Mouse (Mus musculus) testis, postnatal 14 days (tissue): ENCODE data around the gene Afap1l2.

Experiments used
- DNase-seq: peaks from one replicate; pipeline ENCODE4 v3.0.0; 2021; ENCODE audit warnings: low spot score

The Afap1l2 gene

GRCm38 (mm10) chr19:57007781-57008710 is at the start of gene Afap1l2:
Gene Afap1l2, minus strand, starts transcription at chr19:57008228.
- DNase-seq, result no peak

- DNase-seq, result no peak
These were observed 49.5 kb upstream of the Afap1l2 start for GRCm38 (mm10) chr19:57057568-57057967.

DNA sequence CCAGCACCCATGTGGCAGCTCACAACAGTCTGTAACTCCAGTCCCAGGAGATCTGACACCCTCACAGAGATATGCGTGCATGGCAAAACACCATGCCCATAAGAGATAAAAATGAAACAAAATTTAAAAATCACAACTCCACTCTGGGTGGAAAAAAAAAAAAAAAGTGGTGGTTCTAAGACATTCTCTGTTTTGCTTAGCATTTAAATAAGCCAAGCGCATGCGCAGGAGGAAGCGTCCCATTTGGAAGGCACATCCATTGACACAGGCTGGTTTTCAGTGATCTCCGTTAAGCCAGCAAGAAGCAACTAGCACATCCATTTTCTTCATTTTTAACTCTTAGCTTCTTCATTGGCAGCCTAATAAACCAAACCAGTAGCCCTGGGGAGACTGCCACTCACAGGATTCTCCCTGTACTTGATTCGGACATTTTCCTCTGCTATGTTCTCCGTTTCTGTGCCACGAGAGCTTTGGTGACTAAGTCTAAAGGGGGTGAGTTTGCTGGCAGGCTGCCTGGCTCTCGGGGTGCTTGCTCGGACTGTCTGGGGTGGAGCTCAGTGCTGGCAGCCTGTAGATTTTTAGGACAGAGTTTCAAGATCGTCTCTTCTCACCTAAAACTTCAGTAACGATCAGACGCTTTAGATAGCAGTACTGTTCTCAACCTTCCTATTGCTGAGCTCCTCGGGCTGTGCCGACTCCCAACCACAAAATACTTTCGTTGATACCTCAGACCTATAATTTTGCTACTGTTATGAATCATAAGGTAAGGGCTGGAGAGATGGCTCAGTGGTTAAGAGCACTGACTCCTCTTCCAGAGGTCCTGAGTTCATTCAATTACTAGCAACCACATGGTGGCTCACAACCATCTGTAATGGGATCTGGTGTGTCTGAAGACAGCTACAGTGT is 47.4 kb upstream of the Afap1l2 start:
- DNase-seq, result no peak

DNA sequence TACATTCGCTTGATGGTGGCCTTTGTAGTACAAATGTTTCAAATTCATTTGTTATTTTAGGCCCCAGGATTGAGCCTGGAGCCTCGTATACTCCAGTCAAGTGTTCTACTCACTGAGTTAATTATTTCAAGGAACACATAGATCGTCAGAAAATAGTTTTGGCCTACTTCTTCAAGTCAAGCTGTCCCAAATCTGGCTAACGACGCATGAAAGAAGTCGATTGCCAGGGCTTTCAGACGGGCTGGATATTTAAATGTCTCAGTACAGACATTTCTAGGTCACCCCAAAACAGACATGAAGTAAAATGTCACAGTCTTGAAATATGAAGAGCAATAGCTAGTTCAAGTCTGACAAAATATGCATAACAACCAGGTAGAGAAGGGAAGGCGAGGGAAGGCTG is 44.9 kb upstream of the Afap1l2 start:
- DNase-seq, result no peak

DNA sequence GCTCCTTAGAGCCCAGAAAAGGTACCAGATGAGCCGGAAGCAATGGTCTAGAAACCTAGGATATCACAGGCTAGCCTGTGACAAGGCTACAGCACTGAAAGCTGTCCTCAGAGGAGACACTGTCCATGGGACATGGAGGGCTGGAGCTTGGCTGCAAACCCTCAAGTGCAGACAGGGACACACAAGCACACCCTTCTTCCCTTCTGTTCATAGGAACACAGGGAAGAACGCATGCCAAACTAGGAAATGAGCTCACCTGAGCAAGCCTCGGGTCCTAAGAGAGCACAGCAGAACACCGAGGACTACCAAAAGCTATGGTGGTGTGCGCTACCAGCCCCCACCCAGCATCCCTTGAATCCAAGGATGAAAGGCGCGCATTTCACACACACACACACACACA is 44.0 kb upstream of the Afap1l2 start:
- DNase-seq, result no peak

- no peak for DNase-seq
These were observed 41.6 kb upstream of the Afap1l2 start for GRCm38 (mm10) chr19:57049592-57050090.

DNA sequence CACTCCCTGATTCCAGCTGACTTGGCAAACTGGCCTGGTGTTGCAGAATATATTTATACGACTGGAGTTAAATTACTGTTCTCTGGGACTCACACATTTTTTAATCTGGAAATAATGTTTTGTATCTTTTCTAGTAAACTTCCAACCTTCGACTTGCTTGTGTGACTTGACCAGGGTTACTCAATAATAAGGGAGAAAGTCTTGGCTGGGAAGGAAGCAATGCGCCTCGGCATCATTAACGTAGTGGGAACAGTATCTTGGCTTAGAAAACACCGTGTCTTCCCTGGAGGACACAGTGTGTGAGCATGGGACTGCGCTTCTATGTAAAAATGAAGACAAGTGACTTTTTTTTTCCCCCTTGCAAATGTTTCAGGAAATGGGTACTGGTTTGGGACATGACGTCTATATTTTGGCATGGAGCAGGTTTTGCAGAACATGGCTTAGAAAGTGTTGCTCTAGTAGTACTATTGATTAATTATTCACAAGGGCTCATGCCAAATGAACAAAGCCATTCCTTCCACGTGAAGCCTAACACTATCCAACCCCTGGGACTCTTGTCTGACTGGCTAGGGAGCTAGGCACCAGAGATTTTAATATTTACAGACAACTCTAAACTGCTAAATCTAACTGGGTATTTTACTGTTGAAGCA is 39.8 kb upstream of the Afap1l2 start:
- DNase-seq, result no peak

- DNase-seq, result no peak
These were observed 31.2 kb upstream of the Afap1l2 start for GRCm38 (mm10) chr19:57039258-57039657.

- no peak for DNase-seq
These were observed 28.8 kb upstream of the Afap1l2 start for GRCm38 (mm10) chr19:57036860-57037259.

GRCm38 (mm10) chr19:57031582-57031981 is 23.6 kb upstream of the Afap1l2 start:
- peak; percentile 30 for DNase-seq

- no peak for DNase-seq
These were observed 21.4 kb upstream of the Afap1l2 start for GRCm38 (mm10) chr19:57029461-57029860.

GRCm38 (mm10) chr19:57028327-57029179 is 20.5 kb upstream of the Afap1l2 start:
- DNase-seq, result no peak

DNA sequence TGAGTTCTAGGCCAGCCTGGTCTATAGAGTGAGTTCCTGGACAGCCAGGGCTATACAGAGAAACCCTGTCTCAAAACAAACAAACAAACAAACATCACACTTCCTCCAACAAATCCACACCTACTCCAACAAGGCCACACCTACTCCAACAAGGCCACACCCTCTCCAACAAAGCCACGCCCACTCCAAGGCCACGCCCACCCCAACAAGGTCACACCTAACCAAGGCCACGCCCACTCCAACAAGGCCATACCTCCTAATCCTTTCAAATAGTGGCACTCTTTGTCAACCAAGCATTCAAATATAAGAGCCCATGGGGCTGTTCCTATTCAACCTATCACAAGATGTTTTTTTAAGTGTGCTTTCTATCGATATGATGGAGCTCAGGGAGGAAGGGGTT is 18.5 kb upstream of the Afap1l2 start:
- no peak for DNase-seq

GRCm38 (mm10) chr19:57017785-57018179 is 9.8 kb upstream of the Afap1l2 start:
- DNase-seq, result no peak

DNA sequence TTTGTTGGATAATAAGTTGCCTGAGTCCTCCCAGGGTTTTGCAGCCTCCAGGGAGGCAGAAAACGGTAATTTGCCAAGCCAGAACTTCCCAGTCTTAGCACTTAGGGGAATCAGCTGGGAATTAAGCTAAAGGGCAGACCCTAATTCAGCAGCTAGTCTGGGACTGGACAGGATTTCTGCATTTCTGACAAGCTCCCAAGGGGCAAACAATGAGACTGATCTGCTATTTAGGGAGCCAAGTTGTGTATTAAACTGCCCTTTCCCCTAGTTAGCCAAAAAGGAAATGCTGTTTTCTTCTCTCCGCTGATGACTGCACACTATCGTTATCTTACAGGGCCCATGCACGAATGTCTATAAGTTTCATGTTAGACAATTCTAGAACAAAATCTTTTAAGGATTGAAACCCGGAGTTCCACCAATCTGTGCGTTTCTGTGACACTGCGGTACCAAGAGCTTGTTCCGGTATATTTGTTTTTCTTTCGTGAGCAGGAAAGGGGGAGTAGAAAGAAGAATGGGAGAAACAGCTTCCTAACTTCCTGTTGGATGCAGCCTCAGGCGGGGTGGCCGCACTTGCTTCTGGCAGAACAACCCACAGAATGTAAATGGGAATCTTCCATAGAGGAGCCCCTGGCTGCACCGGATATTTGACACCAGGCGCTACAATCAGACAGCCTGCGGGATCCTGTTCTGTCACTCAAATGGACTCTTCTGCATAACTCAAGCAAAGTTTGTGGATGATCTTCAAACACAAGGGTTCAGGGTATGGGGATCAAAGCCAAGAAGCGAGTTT is 9.2 kb upstream of the Afap1l2 start:
- DNase-seq, result no peak

DNA sequence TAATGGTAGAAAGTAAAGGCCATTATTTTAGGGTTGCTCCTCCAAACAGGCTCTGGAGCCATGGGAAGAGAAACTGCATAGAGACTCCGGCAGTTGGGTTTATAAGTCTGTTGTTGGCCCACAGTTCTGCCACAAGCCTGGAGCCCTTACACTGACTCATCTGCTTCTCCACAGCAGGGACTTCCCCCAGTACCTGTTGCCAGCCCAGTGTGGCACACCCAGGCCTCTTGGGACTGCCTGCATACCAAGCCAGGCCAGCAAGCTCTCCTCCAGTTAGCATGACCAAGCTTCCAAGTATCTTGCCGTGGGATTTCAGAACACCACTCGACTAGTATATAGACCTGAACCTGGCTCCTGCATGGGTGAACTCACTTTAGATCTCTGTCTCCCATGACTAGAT is 6.8 kb upstream of the Afap1l2 start:
- DNase-seq, result no peak

GRCm38 (mm10) chr19:57013271-57013677 is 5.2 kb upstream of the Afap1l2 start:
- no peak for DNase-seq

- no peak for DNase-seq
These were observed 4.0 kb upstream of the Afap1l2 start for GRCm38 (mm10) chr19:57012068-57012467.

DNA sequence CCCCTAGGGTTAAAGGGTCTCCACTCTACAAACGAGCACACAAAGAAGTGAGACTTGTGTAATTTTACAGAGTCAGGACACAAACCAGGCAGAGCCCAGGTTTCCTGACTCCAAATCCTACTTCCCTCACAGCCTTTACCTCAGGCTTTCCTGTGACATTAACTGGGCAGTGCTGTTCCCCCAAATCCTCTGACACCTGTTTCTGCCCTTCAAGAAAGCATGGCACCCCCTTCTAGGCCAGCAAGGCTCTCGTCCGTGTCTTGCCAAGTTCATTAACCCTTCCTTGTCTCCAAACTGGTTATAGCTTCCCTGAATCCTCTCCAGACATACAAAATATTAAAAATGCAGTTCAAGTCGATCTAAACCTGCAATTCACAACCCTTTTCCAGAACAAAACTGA is 2.0 kb upstream of the Afap1l2 start:
- DNase-seq, result no peak

DNA sequence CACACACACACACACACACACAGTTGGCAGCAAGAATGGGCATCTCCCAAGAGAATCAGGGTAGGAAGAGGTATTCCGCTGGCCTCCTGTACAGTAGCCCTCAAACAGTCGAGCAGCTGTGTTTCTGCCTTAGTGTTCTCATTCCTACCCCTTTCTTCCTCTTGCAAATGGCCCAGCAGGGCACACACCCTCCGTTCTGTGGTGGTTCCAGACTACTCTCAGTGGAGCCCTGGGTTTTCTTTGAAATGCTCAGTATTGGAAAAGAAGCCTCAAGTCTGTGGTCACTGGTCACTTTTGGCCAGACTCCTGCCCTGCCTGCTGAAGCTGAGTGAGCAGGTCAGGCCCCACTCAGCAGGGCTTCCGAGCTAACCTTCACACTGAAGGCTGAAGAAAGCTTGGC is 1.6 kb upstream of the Afap1l2 start:
- no peak for DNase-seq
